Mouse (Mus musculus): ENCODE data around the gene Hspb9.

Gene Hspb9

GRCm38 (mm10) chr11:100713735-100714533 is at the start of gene Hspb9:
TSS of gene Hspb9 (plus strand) at chr11:100713850.
- no peak for DNase-seq

- no peak for DNase-seq
Measured at GRCm38 (mm10) chr11:100671049-100671448, 42.6 kb upstream of the Hspb9 start.

GRCm38 (mm10) chr11:100671956-100672355 is 41.7 kb upstream of the Hspb9 start:
- DNase-seq, result no peak

GRCm38 (mm10) chr11:100673169-100673568 is 40.5 kb upstream of the Hspb9 start:
- DNase-seq, result no peak

GRCm38 (mm10) chr11:100677810-100678209 is 35.8 kb upstream of the Hspb9 start:
- DNase-seq, result no peak

- DNase-seq, result no peak
Measured at GRCm38 (mm10) chr11:100681826-100682225, 31.8 kb upstream of the Hspb9 start.

- DNase-seq, result no peak
Measured at GRCm38 (mm10) chr11:100682526-100682925, 31.1 kb upstream of the Hspb9 start.

- DNase-seq, result no peak
Measured at GRCm38 (mm10) chr11:100684084-100684483, 29.6 kb upstream of the Hspb9 start.

GRCm38 (mm10) chr11:100685371-100685770 is 28.3 kb upstream of the Hspb9 start:
- no peak for DNase-seq

GRCm38 (mm10) chr11:100687265-100687664 is 26.4 kb upstream of the Hspb9 start:
- DNase-seq, result no peak

GRCm38 (mm10) chr11:100688443-100688842 is 25.2 kb upstream of the Hspb9 start:
- DNase-seq, result no peak

- DNase-seq, result no peak
Measured at GRCm38 (mm10) chr11:100690389-100690788, 23.3 kb upstream of the Hspb9 start.

- no peak for DNase-seq
Measured at GRCm38 (mm10) chr11:100692164-100692616, 21.5 kb upstream of the Hspb9 start, which contains the start of gene Zfp385c. TSS of gene Zfp385c (minus strand) at chr11:100692455.

GRCm38 (mm10) chr11:100693154-100693553 is 20.5 kb upstream of the Hspb9 start:
- no peak for DNase-seq

- no peak for DNase-seq
Measured at GRCm38 (mm10) chr11:100694926-100695325, 18.7 kb upstream of the Hspb9 start.

GRCm38 (mm10) chr11:100697921-100698320 is 15.7 kb upstream of the Hspb9 start:
- no peak for DNase-seq

GRCm38 (mm10) chr11:100700710-100701109 is 12.9 kb upstream of the Hspb9 start:
- DNase-seq, result no peak

- DNase-seq, result no peak
Measured at GRCm38 (mm10) chr11:100701301-100701700, 12.3 kb upstream of the Hspb9 start.

- DNase-seq, result no peak
Measured at GRCm38 (mm10) chr11:100702081-100702851, 11.4 kb upstream of the Hspb9 start.

- no peak for DNase-seq
Measured at GRCm38 (mm10) chr11:100702906-100703305, 10.7 kb upstream of the Hspb9 start.

GRCm38 (mm10) chr11:100703366-100703765 is 10.3 kb upstream of the Hspb9 start:
- DNase-seq, result no peak

- no peak for DNase-seq
Measured at GRCm38 (mm10) chr11:100703851-100704531, 9.7 kb upstream of the Hspb9 start, which contains the start of gene Dhx58. TSS of gene Dhx58 (minus strand) at chr11:100704271.

GRCm38 (mm10) chr11:100705095-100705747 is 8.4 kb upstream of the Hspb9 start:
- no peak for DNase-seq

Data from layer of hippocampus, adult 9-11 months (tissue).